Mouse (Mus musculus): ENCODE measurements around the gene Rabgap1l.

- TF ChIP-seq CTCF (IDR thresholded peaks at IDR 0.05; ENCODE audit: borderline replicate concordance, extremely low read depth, insufficient read depth, insufficient read length) (no peak), POLR2A (IDR thresholded peaks at IDR 0.05; ENCODE audit: borderline replicate concordance, extremely low read depth, insufficient read depth, insufficient read length, poor library complexity, severe bottlenecking) (no peak)
Measured at GRCm38 (mm10) chr1:160839095-160839494, 46.1 kb upstream of the Rabgap1l start.

Measured in brain, embryonic 14.5 days (tissue).